Mouse (Mus musculus) cortical plate, adult 2 months (tissue): ENCODE data around the gene Lag3. TPM values are rescaled to one million over a fixed set of nuclear protein-coding genes. Genes with fewer than 3 reads are reported as not detected.

Source experiments
- H3K27ac ChIP-seq: fragments of 200-500 bp; 2 replicates; pipeline ENCODE4 v1.5.1; 2012; ENCODE audit warnings: low read length, control low read depth, inconsistent platforms; ENCODE audit not compliant: insufficient read depth
- H3K4me1 ChIP-seq: fragments of 200-500 bp; 2 replicates; pipeline ENCODE4 v1.6.1; 2011; ENCODE audit warnings: low read length; ENCODE audit not compliant: control insufficient read depth, insufficient read depth
- H3K4me3 ChIP-seq: fragments of 200-500 bp; 2 replicates; pipeline ENCODE4 v1.5.1; 2011; ENCODE audit warnings: mild to moderate bottlenecking, low read length, control low read depth; ENCODE audit not compliant: insufficient read depth
- CTCF ChIP-seq: fragments of 200-500 bp; IDR thresholded peaks from 2 replicates; pipeline ENCODE4 v1.5.1; 2011; ENCODE audit warnings: mild to moderate bottlenecking, control low read depth, low read length; ENCODE audit not compliant: insufficient read depth; ENCODE audit errors: extremely low read depth
- POLR2A ChIP-seq: fragments of 200-500 bp; IDR thresholded peaks from 2 replicates; pipeline ENCODE4 v1.6.1; 2011; ENCODE audit warnings: mild to moderate bottlenecking, low read length, control low read depth; ENCODE audit not compliant: insufficient read depth; ENCODE audit errors: extremely low read depth
- polyA plus RNA-seq: library from polyadenylated mRNA; depleted of rRNA; stranded (reverse); fragments of >200 nt; gene quantifications from 2 replicates; pipeline ENCODE4 v1.2.3, GENCODE M21; 2012

Gene Lag3
- polyA plus RNA-seq, 1 experiment = 6.5 TPM

DNA sequence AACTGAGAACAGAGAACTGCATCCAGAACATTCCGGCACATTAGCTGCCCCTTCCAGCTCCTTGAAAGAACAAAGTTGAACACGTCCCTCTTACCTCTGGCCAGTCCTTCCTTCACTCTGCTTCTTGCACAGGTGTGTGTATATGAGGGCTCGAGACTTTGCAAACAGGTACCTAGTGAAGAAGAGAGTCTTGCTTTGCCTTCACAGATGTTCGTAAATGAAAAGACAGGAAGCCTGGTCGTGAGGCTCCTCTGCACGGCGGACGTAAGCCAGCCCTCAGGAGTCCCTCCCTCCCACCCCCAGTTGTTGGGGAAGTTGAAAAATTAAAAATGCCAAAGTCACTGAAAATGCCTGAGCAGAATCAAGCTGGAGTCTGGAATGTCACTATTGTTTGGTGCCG is 23.5 kb downstream of the Lag3 start, which contains the start of gene Cd4:
TSS of gene Cd4 (minus strand) at position 236 of the 400 bp plus-strand sequence.
- no peak for TF ChIP-seq CTCF
- TF ChIP-seq POLR2A = no peak
- no peak within 1 kb of the TSS for H3K27ac ChIP-seq
- H3K4me3 ChIP-seq = no peak within 1 kb of the TSS
- no peaks in the 10 kb centered on the region for H3K4me1 ChIP-seq

DNA sequence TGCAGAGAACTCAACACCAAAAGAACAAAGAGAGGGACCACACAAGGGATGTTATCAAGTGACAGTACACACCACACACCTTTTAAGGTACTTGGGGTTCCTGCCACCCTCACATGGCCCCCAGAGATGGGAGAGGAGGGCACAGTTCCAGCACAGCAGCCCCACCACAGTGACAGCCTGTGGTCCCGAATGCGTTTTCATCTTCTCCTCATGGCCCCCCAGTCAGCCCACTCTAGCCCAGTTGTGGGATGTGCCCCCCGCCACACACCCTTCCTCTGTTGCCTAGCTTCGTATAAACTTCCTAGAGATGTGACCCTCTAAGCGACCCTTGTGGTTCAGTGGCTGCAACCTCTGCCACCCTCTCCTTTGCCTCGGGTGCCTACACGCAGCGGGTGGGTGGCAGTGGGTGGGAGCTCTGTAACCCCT is 25.5 kb downstream of the Lag3 start:
- H3K4me1 ChIP-seq = no peaks in the 10 kb centered on the region
- no peak overlapping the region for H3K27ac ChIP-seq
- H3K4me3 ChIP-seq = no peak overlapping the region
- no peak for TF ChIP-seq POLR2A
- TF ChIP-seq CTCF = no peak

DNA sequence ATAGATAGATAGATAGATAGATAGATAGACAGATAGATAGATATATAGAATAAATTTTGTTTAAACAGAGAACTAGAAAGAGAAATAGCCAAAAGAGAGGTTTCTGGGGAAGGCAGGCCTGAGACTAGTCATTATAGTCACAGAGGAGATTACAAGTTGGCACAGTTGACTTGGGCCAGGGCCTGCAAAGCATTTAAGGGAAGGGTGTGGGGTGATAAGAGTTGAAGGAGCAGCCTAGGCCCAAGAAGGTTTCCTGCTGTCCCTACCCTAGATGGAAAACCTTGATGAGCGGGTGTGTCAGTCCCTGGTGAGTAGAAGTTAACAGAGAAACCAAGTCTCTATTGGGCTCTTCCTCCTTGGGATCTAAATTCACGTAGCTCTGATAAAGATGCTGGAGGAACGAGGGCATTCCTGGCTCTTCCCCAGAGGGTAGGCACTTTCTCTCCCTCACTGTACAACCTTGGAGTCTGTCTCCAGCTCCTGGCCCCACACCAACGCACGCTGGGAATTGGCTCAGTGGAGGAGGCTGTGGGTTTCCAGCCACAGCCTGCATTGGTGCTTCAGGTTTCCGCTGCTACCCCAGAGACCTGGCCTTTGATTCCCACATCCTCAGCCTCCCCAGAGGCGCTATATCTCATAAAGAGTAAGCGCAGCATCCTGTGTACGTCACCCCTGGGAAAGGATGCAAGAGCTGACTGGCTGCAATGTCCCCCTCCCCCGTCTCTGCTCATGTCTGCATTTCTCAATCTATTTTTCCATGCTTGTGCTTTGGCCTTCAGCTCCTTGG is 26.6 kb downstream of the Lag3 start:
- H3K4me3 ChIP-seq = no peak overlapping the region
- no peaks in the 10 kb centered on the region for H3K4me1 ChIP-seq
- H3K27ac ChIP-seq = no peak overlapping the region
- no peak for TF ChIP-seq CTCF

DNA sequence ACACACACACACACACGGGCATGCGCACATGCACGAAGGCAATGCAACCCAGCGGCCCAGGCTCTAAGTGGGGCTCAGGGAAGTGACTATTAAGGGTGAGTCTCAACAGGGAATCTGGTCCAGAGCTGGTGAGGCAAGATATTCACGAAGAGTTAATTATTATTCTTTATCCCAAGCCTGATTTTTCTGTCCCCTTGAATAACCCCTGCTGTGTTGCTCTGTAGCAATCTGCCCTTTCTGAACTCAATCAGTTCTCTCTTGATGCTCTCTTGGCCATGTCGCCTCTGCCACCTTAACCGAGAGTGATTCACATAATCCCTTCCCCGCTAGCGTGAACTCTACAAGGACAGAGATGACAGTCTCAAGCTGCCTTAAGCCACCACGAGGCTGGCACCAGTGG is 28.2 kb downstream of the Lag3 start:
- Histone ChIP-seq H3K4me1 (no peaks in the 10 kb centered on the region), H3K27ac (no peak overlapping the region), H3K4me3 (no peak overlapping the region)
- TF ChIP-seq POLR2A = no peak
- no peak for TF ChIP-seq CTCF

DNA sequence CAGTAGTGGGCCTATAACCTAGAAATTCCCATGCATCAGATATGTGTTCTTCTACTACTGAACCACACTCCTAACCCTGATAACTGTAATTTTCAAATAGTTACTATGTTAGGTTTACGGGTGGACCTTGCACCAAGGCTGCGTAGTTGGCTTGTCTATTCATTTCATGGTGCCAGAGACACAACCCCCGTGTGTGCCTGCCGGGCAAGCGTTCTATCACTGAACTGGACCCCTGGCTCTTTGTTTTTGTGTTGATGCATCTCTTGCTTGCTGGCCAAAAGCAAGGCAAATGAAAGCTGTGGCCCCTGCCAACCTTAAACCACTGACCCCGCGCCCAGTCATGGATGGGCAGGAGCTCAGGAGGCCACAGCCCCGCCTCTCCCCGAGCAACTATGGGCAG is 29.7 kb downstream of the Lag3 start:
- Histone ChIP-seq H3K4me1 (no peaks in the 10 kb centered on the region), H3K27ac (no peak overlapping the region), H3K4me3 (no peak overlapping the region)
- no peak for TF ChIP-seq POLR2A
- TF ChIP-seq CTCF = no peak

DNA sequence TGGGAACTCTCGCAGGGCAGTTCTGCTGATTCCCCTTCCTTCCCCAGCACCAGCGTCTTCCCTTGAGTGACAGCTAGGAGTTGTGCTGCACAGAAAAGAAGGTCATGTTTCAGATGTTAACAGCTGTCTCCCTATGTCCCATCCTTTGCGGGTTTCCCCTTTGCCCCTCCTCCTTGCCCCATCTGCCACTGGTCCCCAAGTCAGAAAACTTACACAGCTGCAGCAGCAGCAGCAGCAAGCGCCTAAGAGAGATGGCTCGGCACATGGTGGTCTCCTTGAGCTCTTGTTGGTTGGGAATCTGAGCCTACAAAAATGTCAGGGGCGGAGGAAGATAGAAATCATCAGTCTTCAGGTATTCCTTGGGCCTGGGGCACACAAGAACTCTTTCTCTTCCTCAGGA is 32.1 kb downstream of the Lag3 start:
- TF ChIP-seq CTCF (no peak), POLR2A (no peak)
- Histone ChIP-seq H3K27ac (no peak overlapping the region), H3K4me3 (no peak overlapping the region), H3K4me1 (no peaks in the 10 kb centered on the region)

DNA sequence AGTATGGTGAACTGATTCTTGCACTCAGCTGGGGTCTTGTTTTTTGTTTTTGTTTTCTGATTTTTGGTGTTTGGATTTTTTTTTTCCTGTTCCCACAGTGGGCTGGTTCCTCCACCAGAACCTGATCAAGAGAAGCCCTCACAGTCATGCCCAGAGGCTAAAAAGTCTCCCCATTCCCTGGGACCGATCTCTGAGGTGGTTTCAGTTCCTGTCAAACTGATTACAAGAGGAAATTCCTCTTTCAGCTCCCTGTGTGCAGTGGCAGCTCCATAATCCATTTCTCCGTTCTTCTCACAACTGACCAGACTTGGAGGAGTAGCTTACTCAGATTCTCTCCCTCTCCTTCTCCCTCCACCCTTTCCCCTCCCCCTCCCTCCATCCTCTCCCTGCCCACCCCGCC is 37.2 kb downstream of the Lag3 start:
- Histone ChIP-seq H3K27ac (no peak overlapping the region), H3K4me3 (no peak overlapping the region), H3K4me1 (0 out of 2 replicates have a peak, but pooled peaks cover 2% of the 10 kb centered on the region)
- no peak for TF ChIP-seq POLR2A
- TF ChIP-seq CTCF = no peak

DNA sequence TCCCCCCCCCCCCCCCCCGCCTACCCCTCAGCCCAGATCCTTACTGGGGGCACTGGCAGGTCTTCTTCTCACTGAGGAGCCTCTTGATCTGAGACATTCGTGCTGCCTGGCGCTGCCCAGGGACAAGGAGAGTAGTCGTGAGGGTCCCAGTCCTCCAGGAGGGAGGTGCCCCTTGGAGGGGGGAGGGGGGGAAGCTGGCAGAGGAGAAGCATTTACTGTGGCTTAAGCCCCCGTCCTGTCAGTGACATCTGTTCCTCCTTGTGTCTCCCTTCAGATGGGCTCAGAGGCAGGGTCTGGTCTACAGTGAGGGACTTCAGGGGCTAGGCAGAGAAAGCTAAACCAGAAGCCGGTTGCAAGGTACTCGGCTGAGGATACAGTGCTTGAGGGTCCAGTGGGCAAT is 44.9 kb downstream of the Lag3 start:
- H3K4me3 ChIP-seq = no peak overlapping the region
- TF ChIP-seq CTCF = no peak
- TF ChIP-seq POLR2A = no peak
- H3K27ac ChIP-seq = no peak overlapping the region
- H3K4me1 ChIP-seq = 0 out of 2 replicates have a peak, but pooled peaks cover 3% of the 10 kb centered on the region

DNA sequence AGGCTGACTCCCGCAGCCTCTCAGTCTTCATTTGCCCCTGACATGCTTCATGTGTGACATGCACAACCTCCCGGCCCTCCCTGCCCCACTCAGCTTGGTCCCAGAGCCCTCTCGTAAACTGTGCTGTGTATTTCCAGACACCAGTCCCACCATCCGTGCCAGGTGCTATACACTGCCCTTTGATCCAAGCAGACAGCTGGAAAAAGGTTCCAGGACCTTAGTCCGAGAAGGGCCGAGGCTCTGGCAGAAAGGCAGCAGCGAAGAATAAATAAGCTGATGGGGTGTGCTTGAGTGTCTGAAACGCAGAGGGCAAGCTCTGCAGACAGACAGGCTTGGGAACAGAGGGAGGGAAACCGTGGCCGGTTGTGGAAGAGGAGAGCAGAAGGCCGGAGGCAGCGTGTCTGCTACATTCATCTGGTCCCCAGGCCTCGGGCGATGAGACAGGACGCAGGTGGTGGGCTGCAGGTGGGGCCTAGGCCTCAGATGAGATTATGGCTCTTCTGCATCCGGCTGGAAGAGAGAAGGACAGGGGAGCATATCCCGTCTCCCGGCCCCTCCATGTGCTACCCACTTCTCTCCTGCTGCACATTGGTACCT is 45.6 kb downstream of the Lag3 start:
- Histone ChIP-seq H3K4me3 (no peak overlapping the region), H3K27ac (no peak overlapping the region), H3K4me1 (0 out of 2 replicates have a peak, but pooled peaks cover 3% of the 10 kb centered on the region)
- no peak for TF ChIP-seq CTCF
- no peak for TF ChIP-seq POLR2A
